Mouse (Mus musculus) liver, embryonic 12.5 days (tissue): Measurements from ENCODE around the gene Col3a1. TPM values are rescaled to one million over a fixed set of nuclear protein-coding genes. Genes with fewer than 3 reads are reported as not detected.

Source experiments
- microRNA-seq: library from miRNA; unstranded; fragments of <30 nt; microRNA quantifications from one replicate; pipeline ENCODE4, GENCODE M21; 2017
- polyA plus RNA-seq: library from polyadenylated mRNA; unstranded; fragments of >200 nt; fragmentation: Nextera tagmentation; extraction: Ambion mirVana; gene quantifications from 2 replicates; pipeline ENCODE4 v1.2.1, GENCODE M21; 2016

The Col3a1 gene
- polyA plus RNA-seq, 1 experiment from 2014 or later = 192 TPM

Small RNA genes within 50 kb of the gene (microRNA-seq; reads per million reads assigned to microRNA genes)
- 2.5 reads per million for gene Gm47302

Other genes starting within 250 kb of the Col3a1 start
- 14.6 and 15.1 TPM in 2 replicates for gene Col5a2, start 191.7 kb downstream of the Col3a1 start, polyA plus RNA-seq